Mouse (Mus musculus) intestine, embryonic 16.5 days (tissue): ENCODE results near the gene Slc35f5. TPM values are rescaled to one million over a fixed set of nuclear protein-coding genes. Genes with fewer than 3 reads are reported as not detected.
A peak's percentile ranks its signal among the peaks of the same experiment; 100 is the strongest.
"Not testable (repeated sequence)": the region's sequence is repeated elsewhere in the genome, so short reads cannot be mapped to it uniquely, and the experiment has no call there.

Source experiments
- ATAC-seq: fragments of 200-750 bp; cut with Nextera tagmentation; 2 replicates; pipeline ENCODE4 v1.8.0; 2017; ENCODE audit warnings: moderate TSS enrichment, moderate library complexity
- H3K27ac ChIP-seq: fragments of 300-500 bp; sonication (generic); 2 replicates; pipeline ENCODE4 v1.5.1; 2014; ENCODE audit warnings: mild to moderate bottlenecking, low read length
- H3K27me3 ChIP-seq: fragments of 300-500 bp; sonication (generic); replicated peaks from 2 replicates; pipeline ENCODE4 v1.6.1; 2014; ENCODE audit warnings: low read length, control low read depth, mixed read lengths; ENCODE audit not compliant: control insufficient read depth, insufficient read depth
- H3K36me3 ChIP-seq: fragments of 300-500 bp; sonication (generic); 2 replicates; pipeline ENCODE4 v1.6.1; 2014; ENCODE audit warnings: low read length, control low read depth; ENCODE audit not compliant: control insufficient read depth, insufficient read depth
- H3K4me1 ChIP-seq: fragments of 300-500 bp; sonication (generic); 2 replicates; pipeline ENCODE4 v1.6.1; 2014; ENCODE audit warnings: low read length, control low read depth, mixed read lengths; ENCODE audit not compliant: control insufficient read depth, insufficient read depth
- H3K4me2 ChIP-seq: fragments of 300-500 bp; sonication (generic); 2 replicates; pipeline ENCODE4 v1.6.1; 2014; ENCODE audit warnings: low read depth, low read length, control low read depth
- H3K4me3 ChIP-seq: fragments of 300-500 bp; sonication (generic); 2 replicates; pipeline ENCODE4 v1.5.1; 2014; ENCODE audit warnings: mild to moderate bottlenecking, low read length
- H3K9ac ChIP-seq: fragments of 300-500 bp; sonication (generic); 2 replicates; pipeline ENCODE4 v1.6.1; 2014; ENCODE audit warnings: low read depth, low read length
- H3K9me3 ChIP-seq: fragments of 300-500 bp; sonication (generic); 2 replicates; pipeline ENCODE4 v1.6.1; 2016; ENCODE audit warnings: low read length, control low read depth; ENCODE audit not compliant: control insufficient read depth
- WGBS: fragments of 180-500 bp; shearing (Covaris S2); extraction: QIAGEN DNeasy Blood & Tissue Kit; methylation state at CpG from one replicate; pipeline ENCODE4 v1.1.7; 2014; 5-methylcytosine and 5-hydroxymethylcytosine counted together
- polyA plus RNA-seq: library from polyadenylated mRNA; unstranded; fragments of >200 nt; fragmentation: Nextera tagmentation; extraction: Ambion mirVana; gene quantifications from 2 replicates; pipeline ENCODE4 v1.2.1, GENCODE M21; 2015

Gene Slc35f5
- 49.1 and 53.0 TPM in 2 replicates for polyA plus RNA-seq

DNA sequence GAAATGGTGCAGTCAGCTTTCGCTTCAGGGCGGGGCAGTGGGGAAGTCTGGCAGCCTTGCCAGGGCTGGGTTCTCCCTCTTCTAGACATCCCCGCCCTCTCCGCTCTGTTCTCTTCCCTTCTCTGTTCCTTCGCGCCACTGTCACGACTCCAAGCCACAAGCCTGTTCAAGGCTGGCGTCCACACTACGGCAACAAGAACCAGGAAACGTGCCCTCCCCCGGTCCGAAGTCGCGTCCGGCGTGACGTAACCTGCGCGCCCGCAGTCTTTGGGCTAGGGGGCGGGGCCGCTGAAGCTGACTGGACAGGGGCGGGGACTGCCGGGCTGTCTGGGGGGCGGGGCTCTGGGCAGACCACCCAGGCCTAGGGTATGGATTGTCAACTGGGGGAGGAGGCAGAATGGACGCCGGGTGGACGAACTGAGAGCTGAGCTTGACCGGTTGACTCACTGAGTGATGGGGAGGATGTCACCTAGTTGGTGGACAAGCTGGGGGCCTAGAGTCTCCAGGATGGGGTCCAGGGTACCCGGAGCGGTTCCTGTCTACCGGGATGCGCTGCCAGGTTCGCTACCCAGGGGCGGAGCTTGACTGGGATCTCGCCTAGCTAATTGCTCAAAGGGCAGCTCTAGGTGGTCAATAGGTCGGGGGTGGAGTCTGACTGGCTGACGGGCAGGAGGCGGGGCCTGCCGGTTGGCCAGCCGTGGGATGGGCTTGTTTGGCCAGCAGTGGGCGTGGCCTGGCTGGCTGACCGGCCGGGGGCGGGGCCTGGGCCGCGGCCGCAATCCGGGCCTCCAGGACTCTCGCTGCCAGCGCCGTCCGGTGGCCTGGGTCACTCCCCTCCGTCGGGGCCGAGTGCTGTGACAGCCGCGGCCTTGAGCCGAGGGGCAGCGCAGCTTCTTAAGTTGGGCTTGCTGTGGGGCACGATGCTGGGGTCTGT lies at the start of gene Slc35f5:
TSS of gene Slc35f5 (plus strand) at position 337 of the 934 bp plus-strand sequence.
- peak within 1 kb of the TSS; percentile 90 for H3K4me3 ChIP-seq
- peaks cover 8% of the 10 kb centered on the region for H3K4me1 ChIP-seq
- peak within 1 kb of the TSS; percentile 99 for H3K9ac ChIP-seq
- no peaks in the 10 kb centered on the region for H3K27me3 ChIP-seq
- peak within 1 kb of the TSS; percentile 98 for H3K27ac ChIP-seq
- no peaks in the 10 kb centered on the region for H3K9me3 ChIP-seq
- WGBS, result under 1% methylated on average over 60 of the region's 61 CpGs
- H3K36me3 ChIP-seq, result no peaks in the 10 kb centered on the region
- peak within 1 kb of the TSS; percentile 79 for H3K4me2 ChIP-seq
- ATAC-seq, result peak; percentile 94

DNA sequence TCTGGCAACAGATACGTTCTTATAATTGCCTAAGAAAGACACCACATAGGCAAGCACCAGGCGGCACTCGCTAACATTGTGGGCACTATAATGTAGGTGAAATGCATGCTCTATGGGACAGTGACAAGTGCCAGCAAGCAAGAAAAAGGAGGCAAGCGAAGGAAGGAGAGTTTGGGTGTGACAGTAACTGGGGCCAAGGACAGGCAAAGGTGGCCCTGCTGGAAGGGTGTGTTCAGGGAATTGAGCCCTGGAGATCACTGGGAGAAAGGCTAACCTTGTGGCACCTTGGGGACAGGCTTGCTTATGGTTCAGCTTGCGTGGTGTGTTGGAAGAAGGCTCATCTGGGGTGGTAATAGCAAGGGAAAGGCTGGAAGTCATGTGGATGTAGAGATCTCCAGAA lies 45.7 kb upstream of the Slc35f5 start:
- WGBS, result 87% methylated on average over 5 of the region's 5 CpGs
- no peak overlapping the region for H3K4me3 ChIP-seq
- no peak overlapping the region for H3K9ac ChIP-seq
- H3K4me2 ChIP-seq, result no peak overlapping the region
- H3K27ac ChIP-seq, result no peak overlapping the region
- peaks cover 4% of the 10 kb centered on the region; the same call in 1 of the 2 replicates for H3K4me1 ChIP-seq
- H3K36me3 ChIP-seq, result no peaks in the 10 kb centered on the region
- ATAC-seq, result no peak
- H3K9me3 ChIP-seq, result no peaks in the 10 kb centered on the region
- H3K27me3 ChIP-seq, result no peaks in the 10 kb centered on the region

DNA sequence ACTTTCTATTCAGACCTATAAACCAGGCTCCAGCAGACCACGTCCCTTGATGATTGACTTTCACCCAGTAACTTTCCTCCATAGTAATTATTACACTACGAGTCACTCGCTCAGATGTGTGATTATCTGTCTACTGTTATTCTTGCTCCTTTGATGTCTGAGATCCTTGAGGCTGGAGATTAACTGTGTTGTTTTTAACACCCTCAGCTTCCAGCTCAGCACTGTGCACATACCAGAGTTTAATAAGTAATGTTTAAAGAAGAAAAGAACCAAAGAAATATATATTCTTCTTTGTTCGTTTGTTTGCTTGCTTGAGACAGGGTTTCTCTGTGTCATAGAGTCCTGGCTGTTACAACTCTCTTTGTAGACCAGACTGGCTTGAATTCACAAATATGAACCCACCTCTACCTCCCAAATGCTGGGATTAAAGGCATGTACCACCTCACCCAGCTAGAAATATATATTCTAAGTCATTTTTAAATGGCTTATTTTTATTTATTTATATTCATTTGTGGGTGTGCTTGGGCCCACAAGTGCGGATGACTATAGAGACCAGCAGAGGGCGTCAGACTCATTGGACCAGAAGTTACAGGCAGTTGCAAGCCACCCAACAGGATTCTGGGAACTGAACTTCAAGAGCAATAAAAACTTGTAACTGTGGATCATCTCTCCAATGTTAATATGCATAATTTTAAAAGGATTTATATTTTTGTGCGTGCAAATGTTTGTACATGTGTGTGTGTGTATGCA lies 43.3 kb upstream of the Slc35f5 start:
- H3K27ac ChIP-seq, result no peak overlapping the region
- no peak overlapping the region for H3K4me3 ChIP-seq
- H3K9ac ChIP-seq, result no peak overlapping the region
- no peak for ATAC-seq
- H3K9me3 ChIP-seq, result no peaks in the 10 kb centered on the region
- no peaks in the 10 kb centered on the region for H3K27me3 ChIP-seq
- H3K4me1 ChIP-seq, result peaks cover 5% of the 10 kb centered on the region; the same call in 1 of the 2 replicates
- H3K4me2 ChIP-seq, result no peak overlapping the region
- WGBS, result 65% methylated on average over 7 of the region's 7 CpGs
- H3K36me3 ChIP-seq, result no peaks in the 10 kb centered on the region

DNA sequence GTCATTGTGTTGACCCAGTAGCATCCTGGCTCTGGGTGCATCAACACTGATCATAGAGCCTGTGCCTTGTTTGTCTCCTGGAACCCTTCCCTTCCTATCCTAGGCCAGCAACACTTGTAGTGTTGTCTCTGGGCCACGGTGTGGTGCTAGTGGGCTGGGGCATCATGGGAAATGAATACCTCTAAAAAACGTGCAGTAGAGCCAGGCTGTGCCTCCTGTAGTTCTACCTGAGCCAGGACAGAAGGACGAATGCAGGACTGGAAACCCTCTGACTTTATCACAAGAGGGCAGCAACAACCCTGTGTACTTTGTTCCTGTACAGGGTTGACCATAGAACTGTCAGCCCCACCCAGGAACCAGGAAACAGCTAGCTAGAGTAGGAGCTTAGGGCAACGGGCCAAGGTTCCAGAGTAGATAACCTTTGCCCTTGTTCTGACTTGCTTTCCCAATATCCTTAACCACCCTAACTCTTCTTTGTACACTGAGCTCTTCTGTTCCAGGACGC lies 41.2 kb upstream of the Slc35f5 start:
- ATAC-seq, result peak; percentile 98
- peak overlapping the region; percentile 35; the same call in 1 of the 2 replicates for H3K27ac ChIP-seq
- WGBS, result 42% methylated on average over 5 of the region's 5 CpGs
- no peaks in the 10 kb centered on the region for H3K9me3 ChIP-seq
- no peaks in the 10 kb centered on the region for H3K27me3 ChIP-seq
- no peak overlapping the region for H3K4me3 ChIP-seq
- H3K36me3 ChIP-seq, result no peaks in the 10 kb centered on the region
- no peak overlapping the region for H3K9ac ChIP-seq
- peaks cover 5% of the 10 kb centered on the region; the same call in 1 of the 2 replicates for H3K4me1 ChIP-seq
- H3K4me2 ChIP-seq, result no peak overlapping the region

DNA sequence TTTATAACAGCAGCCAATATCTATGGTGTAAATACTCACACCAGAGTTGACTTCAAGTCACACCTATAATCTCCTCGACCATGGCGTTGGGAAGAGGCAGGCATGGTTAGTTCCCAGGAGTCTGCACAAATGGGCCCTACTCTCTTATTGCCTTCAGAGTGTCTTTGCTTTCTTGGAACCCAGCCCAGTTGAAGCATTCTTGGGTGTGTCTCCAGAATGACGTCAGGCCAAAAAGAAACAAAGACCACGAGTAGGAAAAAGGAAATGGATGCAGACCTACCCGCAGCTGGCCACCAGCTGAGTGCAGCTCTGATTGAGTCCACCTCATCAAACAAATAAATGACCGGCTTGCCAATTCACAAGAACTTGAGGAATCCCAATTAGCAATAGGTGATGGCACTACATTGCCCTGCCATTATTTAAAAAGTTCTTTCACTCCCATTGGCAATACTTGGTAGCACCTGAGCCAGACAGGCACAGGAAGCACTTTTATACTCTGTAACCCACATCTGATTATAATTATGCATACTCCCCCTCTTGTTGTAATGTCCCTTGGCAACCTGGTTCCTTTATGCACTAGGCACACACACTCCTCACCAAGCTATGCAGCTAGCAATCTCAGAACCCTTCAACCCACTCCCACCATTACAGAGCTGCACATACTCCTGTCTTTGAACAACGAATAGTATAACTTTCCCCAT lies 34.3 kb upstream of the Slc35f5 start:
- Histone ChIP-seq H3K9me3 (no peaks in the 10 kb centered on the region), H3K4me3 (no peak overlapping the region), H3K27me3 (no peaks in the 10 kb centered on the region), H3K9ac (no peak overlapping the region), H3K36me3 (no peaks in the 10 kb centered on the region), H3K4me1 (peaks cover 8% of the 10 kb centered on the region; the same call in 1 of the 2 replicates), H3K4me2 (no peak overlapping the region), H3K27ac (peak overlapping the region; percentile 8; the same call in 1 of the 2 replicates)
- peak; percentile 69 for ATAC-seq
- 37% methylated on average over 7 of the region's 7 CpGs for WGBS

DNA sequence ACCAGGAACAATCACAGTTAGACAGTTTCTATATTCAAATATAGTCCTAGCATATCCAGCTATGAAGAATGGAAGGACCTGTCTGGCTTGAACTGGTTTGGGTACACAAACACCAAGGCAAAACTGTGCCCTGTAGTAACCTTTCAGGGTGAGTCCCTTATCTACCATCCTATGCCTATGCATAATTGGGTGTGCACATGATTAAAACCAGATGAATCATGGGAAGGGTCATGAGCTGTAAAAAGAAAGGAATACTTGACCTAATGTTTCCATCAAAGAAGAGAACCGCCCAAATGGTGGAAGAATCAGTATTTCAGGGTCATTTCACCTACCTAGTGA lies 33.8 kb upstream of the Slc35f5 start:
- Histone ChIP-seq H3K4me2 (no peak overlapping the region), H3K9ac (no peak overlapping the region), H3K36me3 (no peaks in the 10 kb centered on the region), H3K27me3 (no peaks in the 10 kb centered on the region), H3K4me1 (peaks cover 10% of the 10 kb centered on the region), H3K27ac (peak overlapping the region; percentile 8; the same call in 1 of the 2 replicates), H3K9me3 (no peaks in the 10 kb centered on the region), H3K4me3 (no peak overlapping the region)
- 90% methylated on average over 1 of the region's 1 CpGs for WGBS
- peak; percentile 68 for ATAC-seq

DNA sequence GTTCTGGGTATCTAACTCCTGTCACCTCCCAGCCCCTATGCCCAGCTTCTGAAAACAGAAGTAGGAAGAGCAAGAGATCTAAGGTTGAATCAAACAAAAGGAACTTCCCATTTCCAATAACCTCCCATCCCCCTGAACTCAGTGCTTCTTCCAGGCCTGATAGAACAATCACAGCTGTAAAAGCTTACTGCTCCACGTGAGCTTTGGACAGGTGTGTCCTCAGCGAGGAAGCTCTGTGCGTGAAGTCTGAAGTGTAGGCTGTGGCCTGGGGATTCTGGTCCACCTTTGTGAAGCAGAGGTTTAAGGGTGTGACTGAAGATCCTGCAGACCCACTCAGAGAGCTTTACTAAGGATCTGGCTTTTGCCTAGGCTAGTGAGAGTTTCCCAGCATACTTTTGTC lies 33.0 kb upstream of the Slc35f5 start:
- no peak overlapping the region for H3K4me3 ChIP-seq
- ATAC-seq, result peak; percentile 77
- peak overlapping the region; percentile 64 for H3K27ac ChIP-seq
- no peak overlapping the region for H3K9ac ChIP-seq
- H3K4me2 ChIP-seq, result no peak overlapping the region
- 37% methylated on average over 3 of the region's 3 CpGs for WGBS
- H3K36me3 ChIP-seq, result no peaks in the 10 kb centered on the region
- H3K4me1 ChIP-seq, result peaks cover 13% of the 10 kb centered on the region
- no peaks in the 10 kb centered on the region for H3K27me3 ChIP-seq
- H3K9me3 ChIP-seq, result no peaks in the 10 kb centered on the region

DNA sequence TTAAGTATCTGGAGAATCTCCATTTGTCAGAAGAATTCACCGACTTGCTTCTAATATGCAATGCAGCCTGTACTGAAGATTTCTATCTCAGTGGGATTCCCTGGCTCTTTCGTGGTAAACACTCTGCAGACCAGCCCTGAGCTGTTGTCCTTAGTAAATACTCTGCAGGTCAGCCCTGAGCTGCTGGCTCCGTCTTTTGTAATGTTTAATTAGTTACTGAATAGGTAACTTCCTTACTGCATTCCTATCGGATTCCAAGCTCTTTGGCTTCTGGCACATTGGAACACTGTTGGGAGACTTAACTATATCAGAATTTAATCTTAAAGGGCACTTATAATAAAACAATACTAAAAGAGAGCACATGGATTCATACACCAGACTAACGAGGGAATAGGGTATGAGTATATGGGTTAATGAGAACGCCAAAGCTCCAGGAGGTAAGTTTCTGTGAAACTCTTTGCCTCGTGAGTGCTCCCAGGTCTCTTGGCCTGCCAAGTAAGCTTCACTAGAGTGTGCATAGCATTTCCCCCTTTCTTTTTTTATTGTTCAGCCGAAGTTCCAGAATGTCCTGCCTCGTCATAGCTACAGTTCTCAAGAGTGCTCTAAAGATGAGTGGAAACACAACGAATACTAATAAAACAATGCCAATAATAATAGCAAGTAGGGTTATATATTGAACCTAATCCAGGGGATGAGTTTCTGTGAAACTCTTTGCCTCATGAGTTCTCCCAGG lies 27.0 kb upstream of the Slc35f5 start:
- not testable (repeated sequence) for H3K27ac ChIP-seq, H3K4me3 ChIP-seq
- ATAC-seq, result 0 out of 2 replicates have a peak, but pooled peaks have one; percentile 23

More for the DNA sequence above, 27.0 kb upstream of the Slc35f5 start:
- H3K27me3 ChIP-seq, H3K4me1 ChIP-seq, H3K36me3 ChIP-seq, H3K9ac ChIP-seq, H3K9me3 ChIP-seq, H3K4me2 ChIP-seq: not testable (repeated sequence)
- WGBS, result 64% methylated on average over 10 of the region's 10 CpGs
